Mouse (Mus musculus): ENCODE data around the gene Nomo1.
A peak's percentile ranks its signal among the peaks of the same experiment; 100 is the strongest.

Gene Nomo1

DNA sequence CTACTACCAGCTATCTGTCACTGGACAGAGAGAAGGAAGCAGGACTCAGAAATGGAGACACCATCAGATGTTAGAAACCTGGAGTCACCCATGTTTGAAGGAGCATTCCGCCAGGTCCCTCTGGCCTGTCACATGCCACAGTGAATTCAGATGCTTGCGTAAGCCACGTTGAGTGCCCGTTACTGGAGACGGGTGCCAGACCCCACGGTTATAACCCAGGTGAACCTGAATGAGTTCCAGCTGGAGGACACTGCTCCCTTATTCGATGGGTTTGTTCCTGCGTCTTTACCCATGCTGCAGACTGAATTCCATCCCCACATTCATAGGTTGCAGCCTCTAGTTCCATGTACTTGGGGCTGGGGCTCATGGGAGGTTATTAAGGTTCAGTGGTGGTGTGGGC, 70.3 kb downstream of the Nomo1 start:
- DNase-seq: no peak

DNA sequence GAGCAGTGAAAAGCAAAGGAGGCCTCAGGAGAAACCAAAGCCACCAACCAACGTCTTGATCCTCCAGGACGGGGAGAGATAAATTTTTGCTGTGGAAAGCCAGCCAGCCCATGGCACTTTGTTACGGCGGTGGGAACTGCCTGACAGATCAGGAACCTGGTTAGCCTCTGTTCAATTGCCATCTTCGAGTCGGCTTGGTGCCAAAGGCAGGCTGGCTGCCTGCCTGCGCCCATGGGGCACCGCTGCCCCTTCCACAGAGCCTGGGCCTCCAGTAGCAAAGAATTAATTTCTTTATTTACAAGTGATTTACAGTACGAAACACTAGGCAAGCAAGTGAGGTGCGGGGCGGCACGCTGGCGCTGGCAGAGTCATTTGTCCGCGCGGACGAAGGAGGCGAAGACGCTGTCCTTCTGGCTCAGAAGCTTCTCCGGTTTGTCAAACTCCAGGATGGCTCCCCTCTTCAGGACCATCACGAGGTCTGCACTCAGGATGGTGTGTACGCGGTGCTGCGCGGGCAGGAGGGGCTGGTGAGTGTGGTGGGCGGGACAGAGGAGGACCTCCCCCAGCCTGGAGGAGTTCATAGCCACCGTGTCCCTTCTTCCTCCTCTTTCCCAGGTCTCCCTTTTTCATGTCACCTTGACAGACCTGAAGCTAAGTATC, 70.9 kb downstream of the Nomo1 start:
- DNase-seq: no peak

DNA sequence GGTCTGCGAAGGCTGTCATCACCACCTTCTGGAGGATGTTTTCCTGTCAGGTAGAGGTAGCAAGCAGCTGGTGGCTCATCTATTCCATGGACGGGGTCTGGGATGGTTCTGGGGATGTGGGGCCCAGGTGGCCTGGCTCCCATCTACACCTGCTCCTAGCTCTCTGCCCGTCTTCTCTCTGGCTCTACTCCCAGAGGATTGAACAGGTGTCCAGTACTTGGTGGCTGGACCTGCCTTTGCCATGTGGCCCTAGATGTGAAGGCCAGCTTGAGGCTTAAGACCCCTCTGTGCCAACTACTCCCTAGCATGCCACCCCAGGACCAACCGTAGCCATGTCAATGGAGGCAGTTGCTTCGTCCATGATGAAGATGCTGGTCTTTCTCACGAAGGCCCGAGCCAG, 72.0 kb downstream of the Nomo1 start:
- DNase-seq: no peak

DNA sequence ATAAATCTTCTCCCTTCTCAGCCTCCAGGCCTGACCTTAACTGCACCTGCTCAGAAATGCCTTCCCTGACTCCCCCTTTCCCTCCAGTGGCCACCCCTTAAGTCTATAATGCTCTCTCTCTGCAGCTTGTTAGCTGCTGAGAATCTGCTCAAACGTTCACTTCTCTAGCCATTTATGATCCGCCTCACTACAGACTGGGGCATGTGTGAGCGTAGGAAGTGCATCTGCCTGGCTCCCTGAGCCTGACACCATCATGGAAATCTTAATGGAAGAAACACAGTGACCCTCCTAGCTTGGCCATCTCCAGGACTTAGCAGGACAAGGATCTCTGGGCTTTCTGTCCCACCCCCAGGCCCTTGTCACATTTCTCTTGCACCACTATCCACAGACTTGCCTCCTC, 76.6 kb downstream of the Nomo1 start:
- no peak for DNase-seq

DNA sequence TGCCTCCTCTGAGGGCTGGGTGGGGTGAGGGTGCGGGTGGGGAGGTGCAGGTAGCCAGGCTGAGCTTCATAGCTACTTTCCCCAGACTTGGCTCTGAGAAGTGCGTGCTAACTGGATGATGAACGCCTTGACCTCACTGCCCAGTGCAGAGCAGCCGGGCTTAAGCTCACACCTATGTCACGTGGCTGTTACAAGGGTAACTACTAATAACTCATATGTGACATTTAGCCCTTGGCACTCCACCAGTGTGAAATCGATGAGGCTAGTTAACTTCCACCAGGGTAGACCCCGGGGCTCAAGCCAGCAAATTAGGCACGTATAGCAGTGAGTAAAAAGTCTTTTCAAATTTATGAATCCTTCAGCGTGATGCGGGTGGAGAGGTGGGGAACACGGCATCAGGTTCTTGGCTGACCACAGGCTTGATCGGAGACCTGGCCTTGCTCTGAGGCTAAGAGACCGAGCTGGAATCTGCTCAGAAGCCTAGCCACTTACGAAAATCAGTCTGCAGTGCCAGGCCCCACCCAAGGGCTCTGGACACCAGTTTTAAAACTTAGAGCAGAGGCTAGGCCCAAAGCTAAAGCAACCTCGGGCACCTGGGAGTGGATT, 77.8 kb downstream of the Nomo1 start:
- no peak for DNase-seq

DNA sequence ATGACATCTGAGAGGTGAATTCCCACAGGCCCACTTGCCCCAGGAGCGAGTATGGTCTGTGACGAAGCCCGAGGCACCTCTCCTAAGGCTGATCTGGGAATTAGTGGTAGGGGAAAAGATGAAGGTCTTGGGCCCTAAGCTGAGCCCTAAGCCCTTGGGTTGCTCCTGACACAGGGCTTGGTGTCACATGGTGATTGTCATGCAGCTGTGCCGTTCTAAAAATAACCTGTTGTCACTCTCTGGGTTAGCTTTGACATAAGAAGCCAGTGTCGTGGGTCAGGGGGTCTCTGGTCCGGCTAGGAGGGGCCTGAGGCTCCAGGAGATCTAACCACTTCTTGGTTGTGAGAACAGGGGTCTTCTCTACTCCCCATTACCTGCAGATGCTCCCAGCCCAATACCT, 78.4 kb downstream of the Nomo1 start:
- DNase-seq: no peak

DNA sequence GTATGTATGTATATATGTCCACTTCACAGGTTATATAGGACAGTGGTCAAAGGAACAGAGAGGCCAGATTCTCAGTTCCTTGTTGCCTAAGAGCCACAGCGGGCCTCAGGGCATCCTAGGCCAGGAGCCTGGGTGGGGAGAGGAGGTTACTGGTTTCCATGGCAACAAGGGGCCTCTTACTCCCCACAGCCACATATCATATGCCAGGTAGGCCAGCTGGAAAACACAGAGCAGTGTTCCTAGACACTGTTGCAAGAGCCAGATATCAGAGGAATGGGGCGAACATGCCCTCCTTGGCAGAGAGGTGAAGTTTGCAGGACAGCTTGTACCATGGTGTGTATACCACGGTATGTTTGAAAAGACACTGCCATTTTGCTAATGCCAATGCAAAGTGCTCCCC, 79.9 kb downstream of the Nomo1 start:
- DNase-seq: no peak

DNA sequence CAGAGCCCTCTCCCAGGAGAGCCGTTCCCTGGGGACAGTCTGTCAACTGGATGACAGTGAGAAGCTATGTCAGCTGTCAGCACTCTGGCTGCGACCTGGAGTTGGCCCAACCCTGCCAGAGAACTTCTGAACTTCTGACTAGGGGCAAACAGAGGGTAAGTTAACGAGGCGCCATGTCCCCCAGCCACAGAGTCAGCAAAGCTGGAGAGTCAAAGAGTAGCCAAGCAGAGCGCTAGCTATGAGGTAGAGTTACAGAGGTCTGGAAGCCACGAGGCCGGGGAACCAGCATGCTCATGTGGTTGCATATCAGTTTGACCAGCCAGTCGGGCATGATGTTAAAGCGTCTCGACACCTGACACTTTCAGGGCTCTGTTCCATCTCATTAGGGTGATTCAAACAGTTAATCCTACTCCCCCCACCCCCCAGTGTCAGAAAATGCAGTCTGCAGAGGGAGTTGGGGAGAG, 82.7 kb downstream of the Nomo1 start:
- DNase-seq: peak; percentile 30 to 35

DNA sequence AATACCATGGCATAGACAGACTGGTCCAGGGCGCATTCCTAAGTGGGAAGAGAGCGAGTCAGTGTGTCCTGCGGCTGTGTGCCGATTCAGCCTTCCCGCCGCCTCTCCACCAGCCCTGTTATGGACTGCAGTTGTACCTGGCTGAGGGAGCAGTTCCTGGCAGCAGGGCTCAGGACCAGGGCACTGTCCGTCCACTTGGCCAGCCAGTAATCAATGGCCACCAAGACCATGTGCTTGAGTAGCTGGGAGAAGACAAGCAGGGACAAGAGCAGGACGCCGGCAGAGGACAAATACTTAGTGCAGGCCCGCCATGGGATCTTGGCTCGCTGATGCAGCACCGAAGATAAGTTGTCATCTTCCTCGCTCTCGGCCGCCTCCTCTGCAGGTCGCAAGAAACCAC, 83.5 kb downstream of the Nomo1 start:
- DNase-seq: no peak

DNA sequence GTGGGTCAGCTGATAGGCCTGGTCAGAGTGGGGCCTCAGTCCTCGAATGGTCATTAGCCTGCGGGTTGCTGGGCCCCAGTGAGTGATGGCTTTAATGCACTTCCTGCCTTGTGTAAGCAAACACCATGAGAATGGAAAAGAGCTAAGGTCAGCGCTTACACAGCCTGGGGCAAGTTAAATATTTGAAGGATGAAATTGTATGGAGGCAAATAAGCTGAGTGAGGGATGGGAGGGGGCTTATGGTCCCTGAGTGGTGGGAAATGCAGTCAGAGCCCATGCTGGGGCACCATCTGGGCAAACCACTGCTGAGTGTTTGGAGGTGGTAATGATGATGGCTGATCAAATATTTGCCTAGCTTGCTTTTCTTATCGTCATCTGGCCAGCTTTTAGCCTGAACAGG, 89.5 kb downstream of the Nomo1 start:
- no peak for DNase-seq

DNA sequence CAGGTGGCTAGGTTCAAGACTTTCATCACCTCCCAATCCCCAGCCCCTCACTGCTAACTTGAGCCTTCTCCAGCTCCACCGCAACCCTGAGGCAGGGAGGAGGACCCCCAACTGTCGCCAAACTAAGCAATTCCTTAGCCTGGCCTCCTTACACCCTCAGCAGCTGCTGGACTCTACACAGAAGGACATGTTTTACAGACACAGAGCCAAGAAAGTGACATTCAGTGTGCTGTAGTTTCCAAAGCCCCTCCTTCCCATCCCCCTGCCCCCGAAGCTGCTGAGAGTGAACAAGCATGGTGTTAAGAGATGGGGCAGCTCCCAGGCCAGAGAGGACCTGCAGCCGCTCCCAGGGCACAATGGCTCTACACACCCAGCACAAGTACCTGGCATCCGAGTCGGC, 91.0 kb downstream of the Nomo1 start:
- DNase-seq: no peak

DNA sequence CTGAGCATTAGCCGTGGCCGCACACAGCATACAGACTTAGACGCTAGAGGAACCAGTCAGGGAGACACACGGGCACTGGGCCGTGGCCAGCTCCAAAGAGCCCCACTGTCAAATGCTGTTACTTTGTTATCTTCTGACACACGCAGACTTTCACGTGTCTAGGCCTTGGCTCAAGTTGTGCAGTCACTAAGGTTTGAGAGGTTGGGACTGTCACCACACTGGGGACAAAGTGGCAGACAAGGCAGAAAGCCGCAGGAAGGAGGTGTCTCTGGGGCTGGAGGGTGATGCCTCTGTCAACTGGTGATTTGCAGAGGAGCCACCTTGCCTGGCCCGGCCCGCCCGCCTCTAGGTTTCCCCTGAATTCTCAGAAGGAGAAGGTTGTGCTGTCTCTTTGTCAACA, 91.8 kb downstream of the Nomo1 start:
- no peak for DNase-seq

DNA sequence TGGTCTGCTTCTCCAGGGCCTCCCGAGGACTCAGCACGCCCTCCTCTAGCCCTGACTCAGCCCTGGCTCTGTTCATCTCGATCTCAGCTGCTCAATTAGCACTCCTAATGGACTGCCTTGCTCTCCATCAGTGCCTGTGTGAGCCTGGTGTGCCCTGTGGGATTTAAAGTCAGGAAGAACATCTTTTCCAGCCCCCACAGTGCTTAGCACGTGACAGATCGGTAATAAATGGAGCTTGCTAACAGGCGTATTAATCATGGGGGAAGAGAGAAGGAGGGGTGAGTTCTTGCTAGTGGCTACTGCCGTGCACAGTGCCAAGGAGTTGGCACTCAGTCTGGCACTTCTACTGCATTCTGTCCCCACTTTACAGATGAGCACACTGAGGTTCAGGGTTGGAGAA, 94.7 kb downstream of the Nomo1 start:
- no peak for DNase-seq

DNA sequence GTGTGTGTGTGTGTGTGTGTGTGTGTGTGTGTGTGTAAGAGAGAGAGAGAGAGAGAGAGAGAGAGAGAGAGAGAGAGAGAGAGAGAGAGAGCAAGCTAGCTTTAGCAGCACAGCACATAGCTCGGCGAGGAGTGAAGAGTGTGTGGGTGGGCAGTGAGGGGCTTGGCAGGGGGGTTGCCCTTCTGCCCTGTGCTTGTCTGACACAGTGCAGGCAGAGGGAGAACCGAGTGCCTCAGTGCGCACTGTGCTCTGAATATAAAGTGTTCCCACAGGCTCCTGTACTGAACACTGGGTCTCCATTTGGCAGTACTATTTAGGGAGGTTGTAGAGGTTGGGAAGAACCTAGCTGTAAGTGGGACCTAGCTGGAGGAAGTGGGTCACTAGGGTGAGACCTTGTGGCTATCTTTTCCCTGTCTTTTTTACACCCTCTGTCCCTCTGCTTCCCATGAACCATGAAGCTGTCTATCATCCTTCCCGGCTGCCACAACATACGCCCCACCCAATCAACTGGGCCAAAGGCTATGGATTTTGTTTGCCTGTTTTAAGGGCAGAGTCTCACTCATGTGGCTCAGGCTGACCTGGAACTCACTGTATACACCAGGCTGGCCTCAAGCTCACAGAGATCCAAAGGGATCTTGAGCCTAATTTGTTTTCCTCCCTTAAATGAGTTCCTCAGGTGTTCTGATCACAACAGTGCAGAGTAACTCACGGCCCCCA, 96.1 kb downstream of the Nomo1 start:
- no peak for DNase-seq

DNA sequence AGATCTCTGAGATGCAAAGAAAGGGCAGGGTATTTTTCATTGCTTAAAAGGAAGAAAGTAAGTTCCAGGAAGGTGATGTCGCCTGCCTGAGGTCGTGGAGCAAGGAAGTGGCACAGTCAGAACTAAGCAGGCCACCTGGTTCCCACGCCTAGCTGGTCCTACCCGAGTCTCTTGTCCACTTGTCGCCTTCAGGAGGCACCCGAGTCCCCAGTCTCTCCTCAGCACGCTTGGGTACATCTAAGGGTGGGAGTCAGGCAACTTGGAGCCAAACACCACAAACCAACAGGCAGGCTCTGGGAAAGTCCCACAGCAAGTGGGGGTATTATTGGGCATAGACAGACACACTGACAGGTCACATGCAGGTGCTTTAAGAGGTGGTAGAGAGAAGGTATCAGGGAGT, 97.2 kb downstream of the Nomo1 start:
- DNase-seq: peak in 1 of 2 experiments; percentile 34

DNA sequence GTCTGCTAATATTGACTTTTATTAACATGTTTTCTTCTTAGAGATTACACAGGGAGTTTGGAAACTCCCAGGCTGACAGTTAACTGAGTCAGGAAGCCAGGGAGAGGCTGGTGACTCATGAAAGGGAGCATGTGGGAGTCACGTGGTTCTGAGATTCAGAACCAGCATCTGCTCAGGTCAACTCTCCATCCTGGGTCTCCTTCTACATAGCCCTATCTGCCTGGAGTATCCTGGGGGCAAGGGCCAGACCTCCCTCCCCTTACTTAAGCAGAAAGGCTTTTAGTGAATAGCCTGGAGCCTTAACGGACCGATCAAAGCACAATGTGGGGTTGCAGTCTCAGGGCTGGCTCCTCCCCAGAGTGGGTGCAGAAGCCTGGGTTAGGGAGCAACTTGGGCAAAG, 97.8 kb downstream of the Nomo1 start:
- no peak for DNase-seq

DNA sequence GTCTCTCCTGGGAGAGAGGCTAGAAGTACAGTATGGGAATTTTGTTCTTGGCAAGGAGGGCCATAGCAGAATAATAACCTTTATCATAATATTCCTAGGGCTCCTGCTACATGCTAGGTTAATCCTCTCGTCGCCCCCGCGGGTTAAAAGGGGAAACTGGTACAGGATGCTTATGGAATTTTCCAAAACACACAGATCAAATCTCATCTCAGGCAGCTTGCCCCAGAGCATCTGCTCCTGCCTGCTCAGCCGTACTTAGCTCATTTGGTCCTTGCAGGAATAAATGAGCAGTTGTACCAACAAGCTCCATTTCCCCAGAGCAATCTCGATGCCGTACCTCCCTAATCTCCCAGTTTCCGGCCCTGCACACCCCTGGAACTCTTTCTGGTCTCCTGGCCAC, 98.3 kb downstream of the Nomo1 start:
- no peak for DNase-seq

DNA sequence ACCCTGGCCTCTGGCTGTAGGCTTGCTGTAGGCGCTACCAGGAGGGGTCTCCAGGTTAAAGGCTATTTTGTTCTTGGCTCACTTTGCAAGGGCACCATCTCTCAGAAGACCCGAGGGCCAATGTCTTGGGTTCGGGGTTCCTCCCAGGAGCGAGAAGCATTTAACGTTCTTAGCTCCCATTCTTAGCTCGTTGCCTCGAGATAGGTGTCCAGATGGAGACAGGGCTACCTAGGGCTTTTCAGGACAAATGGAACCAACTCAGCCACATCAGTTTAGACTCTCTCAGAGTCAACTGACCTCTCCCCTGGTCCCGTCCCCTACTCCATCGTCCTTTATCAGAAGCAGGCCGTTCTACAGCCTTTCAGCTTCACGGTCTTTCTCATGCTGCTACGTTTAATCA, 98.7 kb downstream of the Nomo1 start:
- no peak for DNase-seq
